Mouse (Mus musculus): Measurements from ENCODE around the gene Tstd1. TPM values are rescaled to one million over a fixed set of nuclear protein-coding genes. Genes with fewer than 3 reads are reported as not detected.

The Tstd1 gene
- 1 to 10 TPM; 2.9 to 4.3 TPM for total RNA-seq (2021)
- long read RNA-seq, experiment 1 = 0 reads
- long read RNA-seq, experiment 2 = 0 reads

DNA sequence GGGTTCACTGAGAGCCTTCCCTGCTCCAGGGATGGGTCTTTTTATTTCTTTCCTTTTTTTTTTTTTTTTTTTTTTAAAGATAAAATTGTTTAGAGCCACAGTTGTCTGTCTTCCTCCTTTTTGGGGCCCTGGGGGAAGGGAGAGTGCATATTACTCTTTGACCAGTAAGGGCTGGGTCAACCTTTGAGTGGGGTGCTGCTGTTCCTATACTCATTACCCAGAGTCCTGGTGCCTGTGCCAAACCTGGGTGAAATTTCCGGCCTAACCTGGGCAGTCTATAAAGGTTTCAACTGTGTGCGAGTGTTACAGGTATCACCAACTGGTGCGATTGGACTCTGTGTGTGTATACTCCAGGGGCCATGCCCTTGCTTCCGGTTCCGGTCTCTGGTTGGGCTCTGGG is at the start of gene Tstd1:
TSS of gene Tstd1 (plus strand) at position 213 of the 400 bp plus-strand sequence.
- DNase-seq (ENCODE audit: extremely low spot score in 1 of 2, low spot score in 2 of 2) = no peak
- Histone ChIP-seq H3K27ac (no peak within 1 kb of the TSS), H3K4me3 (no peak within 1 kb of the TSS)
- TF ChIP-seq CTCF (IDR thresholded peaks at IDR 0.05) = no peak
- intact Hi-C loops (cut with DNase I) = no loop called here

- no peak within 1 kb of the TSS for H3K4me3 ChIP-seq
- TF ChIP-seq CTCF (IDR thresholded peaks at IDR 0.05) = no peak
- intact Hi-C loops (cut with DNase I) = loop anchor here (10.0 kb wide), 1 partner anchor 195 kb away; no protein-coding TSS in a partner anchor
- no peak within 1 kb of the TSS for H3K27ac ChIP-seq
- DNase-seq (ENCODE audit: extremely low spot score in 1 of 2, low spot score in 2 of 2) = no peak
Observed at GRCm38 (mm10) chr1:171369845-171370556, 48.7 kb upstream of the Tstd1 start, which contains the start of gene Nectin4. TSS of gene Nectin4 (plus strand) at chr1:171370099.

DNA sequence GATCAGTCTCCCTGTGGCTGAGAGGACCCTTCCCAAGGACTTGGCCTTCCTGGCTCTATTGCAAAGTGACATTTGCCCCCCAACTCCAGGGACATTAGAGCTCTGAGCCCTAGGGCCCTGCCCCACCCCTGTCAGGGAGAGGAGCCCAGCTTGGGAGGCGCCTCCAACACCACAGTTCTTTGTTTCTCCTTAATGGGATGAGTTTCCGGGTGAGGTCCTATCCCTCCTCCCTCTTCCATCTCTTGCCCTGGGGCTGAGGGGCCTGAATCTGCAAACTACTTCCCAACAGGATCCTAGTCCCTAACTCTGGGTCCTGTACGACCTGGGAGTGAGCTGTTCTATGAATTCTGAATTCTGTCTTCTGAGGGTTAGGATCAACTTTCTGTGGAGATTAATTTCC is 45.8 kb upstream of the Tstd1 start:
- intact Hi-C loops (cut with DNase I) = no loop called here
- no peak for DNase-seq (ENCODE audit: extremely low spot score in 1 of 2, low spot score in 2 of 2)
- TF ChIP-seq CTCF (IDR thresholded peaks at IDR 0.05) = no peak
- no peak overlapping the region for H3K27ac ChIP-seq
- H3K4me3 ChIP-seq = no peak overlapping the region

DNA sequence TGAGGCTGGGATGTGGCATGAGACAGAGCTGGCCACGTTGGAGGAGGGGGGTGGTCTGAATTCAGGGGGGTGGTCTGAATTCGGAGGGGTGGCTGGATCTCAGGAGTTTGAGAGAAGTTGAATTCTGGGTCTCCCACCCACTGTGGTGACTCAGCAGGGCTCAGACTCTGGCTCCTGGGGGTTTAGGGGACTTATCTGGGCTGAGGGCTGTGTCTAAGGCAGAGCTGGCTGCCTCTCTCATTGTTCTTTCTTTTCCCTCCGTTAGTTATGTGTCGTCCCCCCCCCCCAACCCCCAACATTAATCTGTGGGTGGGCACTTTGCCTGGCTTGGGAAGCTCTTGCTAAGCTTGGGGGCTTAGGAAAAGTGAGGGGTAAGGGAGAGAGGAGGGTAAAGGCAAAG is 44.7 kb upstream of the Tstd1 start:
- Histone ChIP-seq H3K4me3 (no peak overlapping the region), H3K27ac (no peak overlapping the region)
- DNase-seq (ENCODE audit: extremely low spot score in 1 of 2, low spot score in 2 of 2) = no peak
- no peak for TF ChIP-seq CTCF (IDR thresholded peaks at IDR 0.05)
- intact Hi-C loops (cut with DNase I) = no loop called here

- no peak overlapping the region for H3K4me3 ChIP-seq
- TF ChIP-seq CTCF (IDR thresholded peaks at IDR 0.05) = no peak
- intact Hi-C loops (cut with DNase I) = no loop called here
Observed at GRCm38 (mm10) chr1:171375646-171376097, 43.0 kb upstream of the Tstd1 start.

DNA sequence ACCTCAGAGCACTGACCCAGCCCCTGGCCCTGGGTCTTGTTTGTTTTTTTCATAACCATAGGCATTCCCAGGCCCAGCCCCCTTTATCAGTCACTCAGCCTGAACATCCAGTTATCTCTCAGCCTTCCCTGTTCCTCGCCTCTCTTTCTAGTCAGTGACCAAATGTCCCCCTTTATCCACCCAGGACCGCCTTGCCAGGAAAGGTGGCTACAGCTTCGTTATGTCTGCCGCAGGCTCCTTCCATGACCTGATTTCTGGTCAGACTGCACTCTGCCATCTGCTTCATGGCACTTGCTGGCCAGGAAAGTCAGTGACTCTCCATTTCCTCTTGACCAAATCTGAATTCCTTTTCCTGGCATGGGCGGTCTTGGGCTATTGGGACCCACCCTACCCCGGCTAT is 40.4 kb upstream of the Tstd1 start:
- intact Hi-C loops (cut with DNase I) = no loop called here
- no peak for TF ChIP-seq CTCF (IDR thresholded peaks at IDR 0.05)
- Histone ChIP-seq H3K27ac (no peak overlapping the region), H3K4me3 (no peak overlapping the region)
- DNase-seq (ENCODE audit: extremely low spot score in 1 of 2, low spot score in 2 of 2) = no peak

More at GRCm38 (mm10) chr1:171375646-171376097, 43.0 kb upstream of the Tstd1 start:
- no peak for DNase-seq (ENCODE audit: extremely low spot score in 1 of 2, low spot score in 2 of 2)
- H3K27ac ChIP-seq = no peak overlapping the region

DNA sequence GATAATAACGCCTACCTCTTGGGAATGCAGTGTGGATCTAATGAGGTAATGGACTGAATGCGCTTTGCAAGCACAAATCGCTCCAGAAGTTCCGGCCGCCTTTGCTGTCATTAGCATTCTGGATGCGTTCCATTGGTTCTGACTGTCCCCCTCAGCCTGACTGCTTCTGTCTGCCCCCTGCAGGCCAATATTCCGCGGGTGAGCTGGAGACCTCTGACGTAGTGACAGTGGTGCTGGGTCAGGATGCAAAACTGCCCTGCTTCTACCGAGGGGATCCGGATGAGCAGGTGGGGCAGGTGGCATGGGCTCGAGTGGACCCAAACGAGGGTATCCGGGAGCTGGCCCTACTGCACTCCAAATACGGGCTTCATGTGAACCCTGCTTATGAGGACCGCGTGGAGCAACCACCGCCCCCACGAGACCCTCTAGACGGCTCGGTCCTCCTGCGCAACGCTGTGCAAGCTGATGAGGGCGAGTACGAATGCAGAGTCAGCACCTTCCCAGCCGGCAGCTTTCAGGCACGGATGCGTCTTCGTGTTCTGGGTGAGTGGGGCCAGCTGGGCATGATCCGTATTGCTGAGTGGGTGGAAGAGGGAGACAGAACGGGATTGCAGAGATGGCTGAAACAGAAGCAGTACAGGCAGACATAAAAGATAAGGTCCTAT is 38.6 kb upstream of the Tstd1 start:
- Histone ChIP-seq H3K27ac (no peak overlapping the region; the same call in 1 of the 2 replicates), H3K4me3 (peak overlapping the region; percentile 43)
- peak; percentile 71 to 73 for DNase-seq (ENCODE audit: extremely low spot score in 1 of 2, low spot score in 2 of 2)
- intact Hi-C loops (cut with DNase I) = loop anchor here (1.0 kb wide), 1 partner anchor 31 kb away; the partner anchor contains the start of gene Usf1
- peak; percentile 71 for TF ChIP-seq CTCF (IDR thresholded peaks at IDR 0.05)

GRCm38 (mm10) chr1:171382096-171382620 is 36.5 kb upstream of the Tstd1 start:
- TF ChIP-seq CTCF (IDR thresholded peaks at IDR 0.05) = peak; percentile 15
- intact Hi-C loops (cut with DNase I) = no loop called here
- Histone ChIP-seq H3K27ac (no peak overlapping the region), H3K4me3 (no peak overlapping the region)
- DNase-seq (ENCODE audit: extremely low spot score in 1 of 2, low spot score in 2 of 2) = no peak

- intact Hi-C loops (cut with DNase I) = no loop called here
Observed at GRCm38 (mm10) chr1:171384361-171384760, 34.3 kb upstream of the Tstd1 start.

GRCm38 (mm10) chr1:171385171-171385570 is 33.5 kb upstream of the Tstd1 start:
- Histone ChIP-seq H3K27ac (no peak overlapping the region), H3K4me3 (no peak overlapping the region)
- no peak; the same call in 1 of the 2 replicates for TF ChIP-seq CTCF (IDR thresholded peaks at IDR 0.05)
- no peak for DNase-seq (ENCODE audit: extremely low spot score in 1 of 2, low spot score in 2 of 2)
- intact Hi-C loops (cut with DNase I) = no loop called here

More at GRCm38 (mm10) chr1:171384361-171384760, 34.3 kb upstream of the Tstd1 start:
- TF ChIP-seq CTCF (IDR thresholded peaks at IDR 0.05) = no peak
- Histone ChIP-seq H3K27ac (no peak overlapping the region), H3K4me3 (no peak overlapping the region)
- DNase-seq (ENCODE audit: extremely low spot score in 1 of 2, low spot score in 2 of 2) = no peak

DNA sequence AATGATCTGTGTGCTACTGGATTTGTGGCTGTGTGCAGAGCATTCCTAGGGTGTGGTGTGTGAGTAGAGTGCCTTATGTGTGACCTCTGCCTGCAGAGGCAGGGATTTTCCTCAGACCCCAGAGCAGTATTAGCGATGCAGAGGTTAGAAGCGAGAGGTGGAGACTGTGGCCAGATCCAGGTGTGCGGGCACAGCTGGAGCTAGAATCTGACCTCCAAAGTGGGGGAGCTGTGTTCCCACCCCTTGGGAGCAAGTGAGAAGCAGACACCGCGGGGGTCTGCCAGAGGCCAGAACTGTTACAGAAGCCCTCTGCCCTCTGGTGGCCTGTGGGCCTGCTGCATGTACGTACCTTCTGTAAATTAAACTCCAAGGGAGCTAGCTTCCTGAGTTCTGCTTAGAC is 31.6 kb upstream of the Tstd1 start:
- Histone ChIP-seq H3K4me3 (no peak overlapping the region), H3K27ac (no peak overlapping the region)
- intact Hi-C loops (cut with DNase I) = no loop called here
- DNase-seq (ENCODE audit: extremely low spot score in 1 of 2, low spot score in 2 of 2) = no peak
- TF ChIP-seq CTCF (IDR thresholded peaks at IDR 0.05) = peak; percentile 24

All from left cerebral cortex, adult 2 months (tissue).